Mouse (Mus musculus) layer of hippocampus, adult 8-10 months (tissue): Measurements from ENCODE around the gene Fbxw21. TPM values are rescaled to one million over a fixed set of nuclear protein-coding genes. Genes with fewer than 3 reads are reported as not detected.

Experiments used
- DNase-seq, 2 experiments: peaks; one replicate each; pipeline ENCODE4 v3.0.0; 2022; ENCODE audit warnings: low spot score in 2 of 2
- total RNA-seq, 4 experiments: library from RNA; stranded (reverse); gene quantifications; 2 replicates each; pipeline ENCODE4 v1.2.4; 2022

Gene Fbxw21
- total RNA-seq, 4 experiments from 2014 or later = not detected

DNA sequence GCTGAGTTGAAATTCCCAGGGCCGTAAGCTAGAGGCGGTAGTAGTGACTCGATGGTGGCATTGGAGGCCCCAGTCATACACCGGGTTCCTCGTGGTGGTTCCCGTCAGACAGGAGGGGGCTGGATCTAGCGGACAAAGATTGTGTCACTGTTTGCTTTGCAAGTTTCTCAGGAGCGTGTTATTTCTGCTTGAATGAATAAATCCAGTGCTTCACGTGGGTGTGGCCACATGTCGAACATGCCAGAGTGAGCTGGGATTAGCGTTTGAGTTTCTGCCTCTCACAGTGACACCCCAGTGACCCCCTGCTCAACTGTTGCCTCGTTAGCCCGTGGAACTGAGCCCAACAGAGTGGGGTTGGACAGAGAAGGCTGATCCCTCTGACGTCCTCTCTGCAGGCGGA, 71.4 kb downstream of the Fbxw21 start:
- DNase-seq = no peak

Other genes with a start within 250 kb of the Fbxw21 start
- gene Tmem89, start 247.4 kb downstream of the Fbxw21 start, total RNA-seq = under 1 TPM in 1 of 4 experiments, not detected in 3; 0.78 TPM
- 100 to 1,000 TPM; 343 to 352 (median 351) TPM for gene Uqcrc1, start 225.4 kb downstream of the Fbxw21 start, total RNA-seq
- gene Col7a1, start 208.5 kb downstream of the Fbxw21 start, total RNA-seq = 1 to 10 TPM; 1.9 to 4.3 (median 3.9) TPM
- gene Ucn2, start 176.0 kb downstream of the Fbxw21 start, total RNA-seq = under 1 TPM in 2 of 4 experiments, not detected in 2; 0.45 to 0.55 TPM
- 10 to 100 TPM; 11.5 to 15.8 (median 15.4) TPM for gene Pfkfb4, start 170.3 kb downstream of the Fbxw21 start, total RNA-seq
- gene Shisa5, start 123.5 kb downstream of the Fbxw21 start, total RNA-seq = 10 to 100 TPM; 56.6 to 94.6 (median 77.2) TPM
- 10 to 100 TPM; 13.7 to 18.3 (median 16.4) TPM for gene Trex1, start 102.3 kb downstream of the Fbxw21 start, total RNA-seq
- 10 to 100 TPM; 26.3 to 31.2 (median 28.3) TPM for gene Atrip, start 87.9 kb downstream of the Fbxw21 start, total RNA-seq
- 1 to 10 TPM; 7.8 to 9.2 (median 8.9) TPM for gene Ccdc51, start 79.5 kb downstream of the Fbxw21 start, total RNA-seq
- gene Tma7, start 79.5 kb downstream of the Fbxw21 start, total RNA-seq = 100 to 1,000 TPM; 284 to 327 (median 306) TPM
- 10 to 100 TPM; 82.9 to 99.8 (median 89.8) TPM for gene Plxnb1, start 66.7 kb downstream of the Fbxw21 start, total RNA-seq
- not detected for gene Fbxw13, start 33.9 kb upstream of the Fbxw21 start, total RNA-seq
- gene Fbxw20, start 72.7 kb upstream of the Fbxw21 start, total RNA-seq = not detected
- not detected for gene Fbxw14, start 125.6 kb upstream of the Fbxw21 start, total RNA-seq
- gene Fbxw28, start 177.6 kb upstream of the Fbxw21 start, total RNA-seq = not detected
- not detected for gene Fbxw22, start 242.3 kb upstream of the Fbxw21 start, total RNA-seq